Mouse (Mus musculus) heart, postnatal 0 days (tissue): ENCODE results near the gene Atp6v0d1.

Source experiments
- CTCF ChIP-seq: IDR thresholded peaks from 2 replicates; pipeline ENCODE4 v1.5.1; 2016; ENCODE audit warnings: antibody characterized with exemption, control low read depth, low read depth
- EP300 ChIP-seq: IDR thresholded peaks from 2 replicates; pipeline ENCODE4 v1.6.1; 2016; ENCODE audit warnings: antibody characterized with exemption, low read depth

DNA sequence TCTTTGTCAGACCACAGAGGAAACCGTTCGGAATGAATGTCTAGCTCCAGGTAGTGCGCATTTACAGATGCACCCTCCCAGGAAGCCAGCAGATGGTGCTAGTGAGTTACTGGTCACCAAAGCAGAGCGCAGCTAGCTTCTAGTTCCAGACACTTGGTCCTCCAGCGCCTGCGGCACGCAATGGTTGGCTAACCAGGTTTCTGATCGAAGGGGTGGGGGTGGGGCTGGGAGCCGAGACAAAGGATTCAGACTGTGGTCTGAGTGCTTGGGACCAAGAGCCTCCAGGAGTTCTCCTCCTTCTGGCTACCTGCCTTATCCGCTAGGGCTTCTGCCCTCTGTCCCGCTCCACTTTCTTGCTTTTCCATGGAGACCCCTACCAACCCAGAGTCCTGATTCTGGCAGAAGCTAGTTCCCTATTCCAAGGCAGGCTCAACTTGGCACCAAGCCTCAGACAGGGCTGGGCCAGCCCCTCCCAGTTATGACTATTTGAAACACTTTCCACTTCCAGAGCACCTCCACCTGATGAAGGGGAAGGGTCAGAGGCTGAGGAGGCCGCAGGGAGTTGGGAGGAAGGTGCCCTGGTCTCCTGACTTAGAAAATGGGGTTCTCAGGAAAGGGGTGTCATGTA lies 49.7 kb downstream of the Atp6v0d1 start:
- TF ChIP-seq CTCF (peak; percentile 92), EP300 (no peak)
